Mouse (Mus musculus): Measurements from ENCODE around the gene Eef1b2. TPM values are rescaled to one million over a fixed set of nuclear protein-coding genes. Genes with fewer than 3 reads are reported as not detected.
"Not testable (repeated sequence)": the region's sequence is repeated elsewhere in the genome, so short reads cannot be mapped to it uniquely, and the experiment has no call there.

Eef1b2 gene
- 100 to 1,000 TPM; 333 TPM for total RNA-seq (2021)

GRCm38 (mm10) chr1:63176604-63177421 is at the start of gene Eef1b2, which contains the start of gene Ndufs1:
Gene Eef1b2 (plus strand): TSS chr1:63176825.
Gene Ndufs1 (minus strand): TSS chr1:63176833.
- intact Hi-C loops (cut with DNase I), result loop anchor here (5.0 kb wide), 1 partner anchor 270 kb away; the partner anchor contains the start of gene Adam23
- DNase-seq (ENCODE audit: low spot score in 2 of 2), result peak; percentile 97 to 99

- no peak for DNase-seq (ENCODE audit: low spot score in 2 of 2)
- intact Hi-C loops (cut with DNase I), result no loop called here
Observed at GRCm38 (mm10) chr1:63129273-63129672, 47.4 kb upstream of the Eef1b2 start.

- intact Hi-C loops (cut with DNase I), result no loop called here
- no peak for DNase-seq (ENCODE audit: low spot score in 2 of 2)
Observed at GRCm38 (mm10) chr1:63129857-63130690, 46.6 kb upstream of the Eef1b2 start.

GRCm38 (mm10) chr1:63130883-63131282 is 45.7 kb upstream of the Eef1b2 start:
- intact Hi-C loops (cut with DNase I), result no loop called here
- no peak for DNase-seq (ENCODE audit: low spot score in 2 of 2)

DNA sequence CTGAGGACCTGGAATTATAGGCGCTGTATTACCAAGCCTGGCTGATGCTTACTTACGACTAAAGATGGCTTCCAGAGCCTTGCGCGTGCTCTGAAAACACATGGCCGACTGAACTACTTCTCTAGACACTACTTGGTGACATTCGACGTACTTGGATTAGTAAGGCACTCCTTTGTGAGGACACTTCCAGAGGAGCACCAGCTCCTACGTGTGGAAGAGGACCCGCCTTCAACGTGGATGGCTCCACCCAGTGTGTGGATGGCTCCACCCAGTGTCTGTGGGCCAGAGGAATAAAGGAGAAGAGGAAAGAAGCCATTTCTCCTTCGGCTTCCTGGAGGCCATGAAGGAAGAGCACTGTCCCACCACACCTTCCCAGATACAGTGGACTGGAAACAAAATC is 44.9 kb upstream of the Eef1b2 start:
- no peak for DNase-seq (ENCODE audit: low spot score in 2 of 2)
- intact Hi-C loops (cut with DNase I), result no loop called here

- no peak for DNase-seq (ENCODE audit: low spot score in 2 of 2)
- intact Hi-C loops (cut with DNase I), result no loop called here
Observed at GRCm38 (mm10) chr1:63134530-63134929, 42.1 kb upstream of the Eef1b2 start.

- intact Hi-C loops (cut with DNase I), result no loop called here
- no peak for DNase-seq (ENCODE audit: low spot score in 2 of 2)
Observed at GRCm38 (mm10) chr1:63137971-63138370, 38.7 kb upstream of the Eef1b2 start.

GRCm38 (mm10) chr1:63138586-63138985 is 38.0 kb upstream of the Eef1b2 start:
- intact Hi-C loops (cut with DNase I); DNase-seq (ENCODE audit: low spot score in 2 of 2): not testable (repeated sequence)

- intact Hi-C loops (cut with DNase I), result no loop called here
- no peak for DNase-seq (ENCODE audit: low spot score in 2 of 2)
Observed at GRCm38 (mm10) chr1:63140231-63140630, 36.4 kb upstream of the Eef1b2 start.

GRCm38 (mm10) chr1:63168638-63169037 is 8.0 kb upstream of the Eef1b2 start:
- intact Hi-C loops (cut with DNase I), result no loop called here
- no peak for DNase-seq (ENCODE audit: low spot score in 2 of 2)

DNA sequence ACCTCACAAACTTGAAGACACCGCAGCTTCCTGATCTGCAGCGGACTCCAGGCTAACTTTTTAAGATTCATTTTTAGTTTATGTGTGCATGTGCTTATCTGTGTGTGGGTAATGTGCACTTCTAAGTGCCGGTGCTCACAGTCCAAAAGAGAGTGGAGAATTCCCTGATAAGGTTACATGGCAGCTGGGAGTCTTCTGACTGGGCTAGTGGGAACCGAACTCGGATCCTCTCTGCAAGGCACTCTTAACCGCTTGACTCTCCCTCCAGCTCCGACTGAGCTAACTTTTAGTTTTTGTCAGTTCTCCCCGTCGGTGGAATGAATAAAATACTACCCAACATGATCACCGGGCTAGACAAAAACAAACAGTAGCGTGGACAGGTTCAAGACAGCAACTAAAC is 772 bp upstream of the Eef1b2 start:
- no peak for DNase-seq (ENCODE audit: low spot score in 2 of 2)

GRCm38 (mm10) chr1:63176259-63176603 is 394 bp upstream of the Eef1b2 start:
- no peak for DNase-seq (ENCODE audit: low spot score in 2 of 2)
- intact Hi-C loops (cut with DNase I), result loop anchor here (5.0 kb wide), 1 partner anchor 271 kb away; the partner anchor contains the start of gene Adam23

More for the DNA sequence above, 772 bp upstream of the Eef1b2 start:
- intact Hi-C loops (cut with DNase I), result loop anchor here (5.0 kb wide), 1 partner anchor 271 kb away; the partner anchor contains the start of gene Adam23

DNA sequence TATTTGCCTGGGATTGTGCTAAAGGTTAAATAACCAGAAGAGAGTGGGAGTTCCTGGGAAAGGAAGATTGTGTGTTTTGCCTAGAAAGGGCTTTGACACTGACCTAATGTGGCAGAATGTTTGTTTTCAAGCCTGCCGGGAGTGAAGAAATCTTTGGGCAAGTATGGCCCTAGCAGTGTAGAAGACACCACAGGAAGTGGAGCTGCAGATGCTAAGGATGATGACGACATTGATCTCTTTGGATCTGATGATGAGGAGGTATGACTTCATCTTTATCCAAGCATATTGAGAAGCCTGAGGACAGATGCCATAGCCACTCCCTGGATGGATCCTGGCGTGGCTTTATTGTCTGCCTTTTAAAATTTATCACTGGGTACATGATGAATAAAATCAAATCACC is 1.7 kb downstream of the Eef1b2 start:
- no peak for DNase-seq (ENCODE audit: low spot score in 2 of 2)
- intact Hi-C loops (cut with DNase I), result loop anchor here (5.0 kb wide), 1 partner anchor 269 kb away; the partner anchor contains the start of gene Adam23

DNA sequence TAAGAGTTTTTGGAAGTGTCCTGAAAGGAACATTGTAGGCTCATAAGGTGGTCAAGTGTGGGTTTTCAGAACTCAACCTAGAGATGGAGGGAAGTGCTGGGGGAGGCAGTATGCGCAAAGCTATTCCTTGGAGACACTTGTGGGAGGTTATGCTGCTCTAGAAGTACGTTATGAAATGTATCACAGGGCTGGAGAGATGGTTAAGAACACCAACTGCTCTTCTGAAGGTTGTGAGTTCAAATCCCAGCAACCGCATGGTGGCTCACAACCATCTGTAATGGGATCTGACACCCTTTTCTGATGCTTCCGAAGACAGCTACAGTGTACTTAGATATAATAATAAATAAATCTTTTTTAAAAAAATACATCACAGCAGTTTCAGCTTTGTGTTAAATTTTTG is 3.5 kb downstream of the Eef1b2 start:
- DNase-seq (ENCODE audit: low spot score in 2 of 2), result no peak
- intact Hi-C loops (cut with DNase I), result loop anchor here (5.0 kb wide), 2 partner anchors 72 to 92 kb away; partner anchors contain the start of gene Zdbf2

- intact Hi-C loops (cut with DNase I), result loop anchor here (5.0 kb wide), 2 partner anchors 72 to 92 kb away; partner anchors contain the start of gene Zdbf2
- DNase-seq (ENCODE audit: low spot score in 2 of 2), result not testable (repeated sequence)
Observed at GRCm38 (mm10) chr1:63180575-63180974, 4.0 kb downstream of the Eef1b2 start.

DNA sequence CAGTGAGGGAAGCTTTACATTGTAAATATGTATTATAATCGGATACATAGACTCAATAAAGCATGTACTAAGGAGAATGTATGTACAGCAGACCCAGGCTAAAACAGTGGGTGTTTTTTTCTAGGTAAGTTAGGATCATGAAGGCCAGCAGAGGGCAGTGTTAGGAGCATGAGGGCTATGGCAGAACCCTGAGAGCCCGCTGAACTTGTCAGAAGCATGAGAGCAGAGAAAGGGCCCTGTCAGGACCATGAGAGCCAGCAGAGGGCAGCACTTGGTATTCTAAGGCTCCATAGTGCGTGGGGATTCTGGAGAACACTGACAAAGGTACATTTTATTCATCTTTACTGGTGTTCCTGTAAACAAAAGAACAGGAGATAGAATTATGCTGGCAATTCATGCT is 4.4 kb downstream of the Eef1b2 start:
- peak; percentile 89 to 95 for DNase-seq (ENCODE audit: low spot score in 2 of 2)
- intact Hi-C loops (cut with DNase I), result loop anchor here (5.0 kb wide), 2 partner anchors 71 to 91 kb away; partner anchors contain the start of gene Zdbf2

DNA sequence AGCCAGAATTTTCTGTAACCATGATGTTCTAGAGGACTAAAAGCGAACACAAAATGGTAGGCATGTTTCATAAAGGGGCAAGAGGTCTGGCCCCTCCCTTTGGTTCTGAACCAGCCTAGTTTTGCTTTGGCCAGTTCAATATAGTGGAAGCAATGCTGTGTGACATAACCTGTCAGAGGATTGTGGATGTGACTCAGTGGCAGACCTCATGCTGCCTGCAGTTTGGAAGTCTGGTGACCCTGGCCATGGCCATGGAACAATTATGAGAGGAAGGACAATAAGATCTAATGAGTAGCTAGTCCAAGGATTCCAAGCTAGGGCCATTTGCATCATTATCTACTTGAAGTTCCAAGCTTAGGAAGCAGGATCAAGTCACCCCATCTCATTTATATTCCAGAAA is 4.9 kb downstream of the Eef1b2 start:
- no peak for DNase-seq (ENCODE audit: low spot score in 2 of 2)
- intact Hi-C loops (cut with DNase I), result loop anchor here (5.0 kb wide), 2 partner anchors 71 to 91 kb away; partner anchors contain the start of gene Zdbf2

DNA sequence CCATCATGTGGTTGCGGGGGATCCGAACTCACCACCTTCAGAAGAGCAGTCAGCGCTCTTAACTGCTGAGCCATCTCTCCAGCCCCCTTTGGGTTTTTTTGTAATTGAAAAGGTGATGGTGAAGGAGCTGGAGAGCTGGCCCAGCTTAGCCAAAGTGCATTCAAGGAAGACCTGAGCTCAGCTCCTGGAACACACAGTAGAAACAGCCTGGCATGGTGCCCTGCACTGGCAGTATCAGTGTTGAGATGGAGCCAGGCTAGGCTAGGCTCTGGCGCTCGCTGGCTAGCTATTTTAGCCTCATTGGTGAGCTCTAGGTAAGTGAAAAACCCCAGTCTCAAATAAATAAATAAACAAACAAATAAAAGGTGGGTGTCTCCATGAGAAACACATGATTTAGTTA is 5.6 kb downstream of the Eef1b2 start:
- intact Hi-C loops (cut with DNase I), result loop anchor here (5.0 kb wide), 2 partner anchors 70 to 90 kb away; partner anchors contain the start of gene Zdbf2
- peak; percentile 9 to 21 for DNase-seq (ENCODE audit: low spot score in 2 of 2)

GRCm38 (mm10) chr1:63182636-63183270 is 6.1 kb downstream of the Eef1b2 start:
- peak; percentile 71 to 77 for DNase-seq (ENCODE audit: low spot score in 2 of 2)
- intact Hi-C loops (cut with DNase I), result loop anchor here (5.0 kb wide), 2 partner anchors 70 to 90 kb away; partner anchors contain the start of gene Zdbf2

All from left cerebral cortex, postnatal 25 days (tissue).